Mouse (Mus musculus): ENCODE results near the gene Dazap1. TPM values are rescaled to one million over a fixed set of nuclear protein-coding genes. Genes with fewer than 3 reads are reported as not detected.

The Dazap1 gene
- polyA plus RNA-seq, 1 experiment, result 66.8 TPM

GRCm38 (mm10) chr10:80248971-80249640, 12.2 kb upstream of the Dazap1 start, which contains the start of gene Ndufs7:
Gene Ndufs7 (plus strand): TSS chr10:80249121.
- DNase-seq (ENCODE audit: low read depth in 1 of 2, low spot score in 2 of 2), result peak; percentile 88 to 95
- H3K27ac ChIP-seq (ENCODE audit: insufficient read depth, low read length), result peak within 1 kb of the TSS; percentile 90
- H3K36me3 ChIP-seq (ENCODE audit: control insufficient read depth, insufficient read depth, low read length), result peaks cover 6% of the 10 kb centered on the region; the same call in 1 of the 2 replicates
- no peaks in the 10 kb centered on the region for H3K27me3 ChIP-seq (ENCODE audit: control insufficient read depth, insufficient read depth, low read length)
- TF ChIP-seq CTCF (IDR thresholded peaks at IDR 0.05; ENCODE audit: extremely low read depth, insufficient read depth, insufficient read length, insufficient replicate concordance) (no peak), POLR2A (IDR thresholded peaks at IDR 0.05; ENCODE audit: low read depth, low read length) (peak; percentile 87)
- peak within 1 kb of the TSS; percentile 88 for H3K4me3 ChIP-seq (ENCODE audit: extremely low read depth, insufficient read depth, insufficient read length)
- WGBS, result under 1% methylated on average over 53 of the region's 53 CpGs
- H3K4me1 ChIP-seq (ENCODE audit: control insufficient read depth, insufficient read depth, insufficient read length), result peaks cover 4% of the 10 kb centered on the region; the same call in 1 of the 2 replicates

- Histone ChIP-seq H3K27ac (ENCODE audit: insufficient read depth, low read length) (no peak overlapping the region), H3K36me3 (ENCODE audit: control insufficient read depth, insufficient read depth, low read length) (peaks cover 14% of the 10 kb centered on the region), H3K4me1 (ENCODE audit: control insufficient read depth, insufficient read depth, insufficient read length) (peaks cover 4% of the 10 kb centered on the region; the same call in 1 of the 2 replicates), H3K27me3 (ENCODE audit: control insufficient read depth, insufficient read depth, low read length) (no peaks in the 10 kb centered on the region), H3K4me3 (ENCODE audit: extremely low read depth, insufficient read depth, insufficient read length) (peak overlapping the region; percentile 88)
- WGBS, result 32% methylated on average over 2 of the region's 2 CpGs
- TF ChIP-seq POLR2A (IDR thresholded peaks at IDR 0.05; ENCODE audit: low read depth, low read length) (no peak), CTCF (IDR thresholded peaks at IDR 0.05; ENCODE audit: extremely low read depth, insufficient read depth, insufficient read length, insufficient replicate concordance) (no peak)
- no peak for DNase-seq (ENCODE audit: low read depth in 1 of 2, low spot score in 2 of 2)
Observed at GRCm38 (mm10) chr10:80250059-80250458, 11.2 kb upstream of the Dazap1 start.

GRCm38 (mm10) chr10:80250573-80250972, 10.7 kb upstream of the Dazap1 start:
- DNase-seq (ENCODE audit: low read depth in 1 of 2, low spot score in 2 of 2), result no peak
- H3K36me3 ChIP-seq (ENCODE audit: control insufficient read depth, insufficient read depth, low read length), result peaks cover 17% of the 10 kb centered on the region
- no peak overlapping the region for H3K4me3 ChIP-seq (ENCODE audit: extremely low read depth, insufficient read depth, insufficient read length)
- TF ChIP-seq POLR2A (IDR thresholded peaks at IDR 0.05; ENCODE audit: low read depth, low read length), result no peak
- TF ChIP-seq CTCF (IDR thresholded peaks at IDR 0.05; ENCODE audit: extremely low read depth, insufficient read depth, insufficient read length, insufficient replicate concordance), result no peak
- no peak overlapping the region for H3K27ac ChIP-seq (ENCODE audit: insufficient read depth, low read length)
- H3K4me1 ChIP-seq (ENCODE audit: control insufficient read depth, insufficient read depth, insufficient read length), result peaks cover 4% of the 10 kb centered on the region; the same call in 1 of the 2 replicates
- H3K27me3 ChIP-seq (ENCODE audit: control insufficient read depth, insufficient read depth, low read length), result no peaks in the 10 kb centered on the region
- WGBS, result 87% methylated on average over 4 of the region's 4 CpGs

- peaks cover 28% of the 10 kb centered on the region for H3K36me3 ChIP-seq (ENCODE audit: control insufficient read depth, insufficient read depth, low read length)
- H3K4me1 ChIP-seq (ENCODE audit: control insufficient read depth, insufficient read depth, insufficient read length), result peaks cover 4% of the 10 kb centered on the region; the same call in 1 of the 2 replicates
Observed at GRCm38 (mm10) chr10:80252011-80252410, 9.3 kb upstream of the Dazap1 start.

GRCm38 (mm10) chr10:80252493-80253274, 8.6 kb upstream of the Dazap1 start:
- TF ChIP-seq POLR2A (IDR thresholded peaks at IDR 0.05; ENCODE audit: low read depth, low read length) (no peak), CTCF (IDR thresholded peaks at IDR 0.05; ENCODE audit: extremely low read depth, insufficient read depth, insufficient read length, insufficient replicate concordance) (no peak)
- Histone ChIP-seq H3K36me3 (ENCODE audit: control insufficient read depth, insufficient read depth, low read length) (peaks cover 30% of the 10 kb centered on the region), H3K4me1 (ENCODE audit: control insufficient read depth, insufficient read depth, insufficient read length) (peaks cover 4% of the 10 kb centered on the region; the same call in 1 of the 2 replicates), H3K27me3 (ENCODE audit: control insufficient read depth, insufficient read depth, low read length) (no peaks in the 10 kb centered on the region), H3K27ac (ENCODE audit: insufficient read depth, low read length) (no peak overlapping the region), H3K4me3 (ENCODE audit: extremely low read depth, insufficient read depth, insufficient read length) (no peak overlapping the region)
- WGBS, result 94% methylated on average over 11 of the region's 11 CpGs
- DNase-seq (ENCODE audit: low read depth in 1 of 2, low spot score in 2 of 2), result no peak

More at GRCm38 (mm10) chr10:80252011-80252410, 9.3 kb upstream of the Dazap1 start:
- Histone ChIP-seq H3K4me3 (ENCODE audit: extremely low read depth, insufficient read depth, insufficient read length) (no peak overlapping the region), H3K27ac (ENCODE audit: insufficient read depth, low read length) (no peak overlapping the region), H3K27me3 (ENCODE audit: control insufficient read depth, insufficient read depth, low read length) (no peaks in the 10 kb centered on the region)
- TF ChIP-seq CTCF (IDR thresholded peaks at IDR 0.05; ENCODE audit: extremely low read depth, insufficient read depth, insufficient read length, insufficient replicate concordance) (no peak), POLR2A (IDR thresholded peaks at IDR 0.05; ENCODE audit: low read depth, low read length) (no peak)
- DNase-seq (ENCODE audit: low read depth in 1 of 2, low spot score in 2 of 2), result no peak

GRCm38 (mm10) chr10:80253551-80253950, 7.7 kb upstream of the Dazap1 start:
- Histone ChIP-seq H3K4me1 (ENCODE audit: control insufficient read depth, insufficient read depth, insufficient read length) (peaks cover 4% of the 10 kb centered on the region; the same call in 1 of the 2 replicates), H3K4me3 (ENCODE audit: extremely low read depth, insufficient read depth, insufficient read length) (no peak overlapping the region), H3K27ac (ENCODE audit: insufficient read depth, low read length) (no peak overlapping the region), H3K36me3 (ENCODE audit: control insufficient read depth, insufficient read depth, low read length) (peaks cover 32% of the 10 kb centered on the region), H3K27me3 (ENCODE audit: control insufficient read depth, insufficient read depth, low read length) (no peaks in the 10 kb centered on the region)
- TF ChIP-seq POLR2A (IDR thresholded peaks at IDR 0.05; ENCODE audit: low read depth, low read length), result no peak
- no peak for TF ChIP-seq CTCF (IDR thresholded peaks at IDR 0.05; ENCODE audit: extremely low read depth, insufficient read depth, insufficient read length, insufficient replicate concordance)
- no peak for DNase-seq (ENCODE audit: low read depth in 1 of 2, low spot score in 2 of 2)
- 91% methylated on average over 6 of the region's 6 CpGs for WGBS

Data from spleen, adult 2 months (tissue).